Mouse (Mus musculus): Measurements from ENCODE around the gene Tktl1. TPM values are rescaled to one million over a fixed set of nuclear protein-coding genes. Genes with fewer than 3 reads are reported as not detected.
"Not testable (repeated sequence)": the region's sequence is repeated elsewhere in the genome, so short reads cannot be mapped to it uniquely, and the experiment has no call there.

The Tktl1 gene
- not detected in 2 replicates for polyA plus RNA-seq (2014; fragmentation: Nextera tagmentation; extraction: Ambion mirVana)

DNA sequence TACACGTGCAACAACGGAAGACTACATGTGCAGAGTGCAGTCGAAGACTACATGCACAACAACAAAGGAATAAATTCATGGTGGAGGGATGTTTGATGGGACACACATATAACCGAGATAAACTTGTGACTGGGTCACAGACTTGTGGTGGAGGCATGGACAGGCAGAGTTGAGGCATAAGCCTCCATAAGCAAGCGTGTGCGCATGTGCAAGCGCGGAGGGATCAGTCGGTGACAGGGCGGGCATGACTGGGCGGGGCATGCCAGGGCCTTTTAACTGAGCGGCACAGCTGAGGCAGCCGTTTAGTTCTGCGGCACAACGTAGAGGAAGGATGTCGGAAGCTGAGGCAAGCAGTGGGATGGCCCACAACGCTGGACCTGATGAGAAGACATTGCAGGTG, at the start of gene Tktl1:
Gene Tktl1, plus strand, starts transcription at position 301 of the 400 bp plus-strand sequence.
- Histone ChIP-seq H3K9me3 (replicated peaks; ENCODE audit: control insufficient read depth, low read length) (no peaks in the 10 kb centered on the region), H3K36me3 (ENCODE audit: control insufficient read depth, insufficient read depth, low read length) (no peaks in the 10 kb centered on the region), H3K9ac (ENCODE audit: low read depth, low read length) (no peak within 1 kb of the TSS), H3K4me2 (no peak within 1 kb of the TSS), H3K4me3 (ENCODE audit: low read depth, low read length) (no peak within 1 kb of the TSS), H3K4me1 (ENCODE audit: control insufficient read depth, insufficient read depth, low read length) (no peaks in the 10 kb centered on the region), H3K27me3 (ENCODE audit: control insufficient read depth, insufficient read depth, low read length) (no peaks in the 10 kb centered on the region), H3K27ac (ENCODE audit: low read depth, low read length) (no peak within 1 kb of the TSS)
- no peak for ATAC-seq (replicated peaks; ENCODE audit: insufficient number of reproducible peaks, low FRiP score, low TSS enrichment)
- WGBS (ENCODE audit: insufficient replicate concordance), result 84% methylated on average over 17 of the region's 17 CpGs

DNA sequence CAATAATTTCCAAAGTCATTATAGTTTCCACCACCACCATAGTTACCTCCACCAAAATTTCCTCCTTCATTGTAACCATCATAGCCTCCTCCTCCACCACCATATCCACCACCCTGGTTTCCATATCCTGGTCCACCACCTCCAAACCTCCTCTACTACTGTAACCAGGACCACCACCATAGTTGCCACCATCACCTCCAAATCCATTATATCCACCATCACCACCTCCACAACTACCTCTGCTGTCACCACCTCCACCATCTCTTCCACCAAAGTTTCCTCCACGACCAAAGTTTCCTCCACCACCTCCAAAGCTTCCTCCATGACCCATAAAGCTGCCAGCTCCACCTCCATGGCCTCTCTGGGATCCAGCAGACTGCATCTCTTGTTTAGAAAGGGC, 41.8 kb upstream of the Tktl1 start, which contains the start of gene Mecp2:
Gene Mecp2, minus strand, starts transcription at position 101 of the 400 bp plus-strand sequence.
- WGBS (ENCODE audit: insufficient replicate concordance), result 20% methylated on average over 1 of the region's 1 CpGs
- ATAC-seq (replicated peaks; ENCODE audit: insufficient number of reproducible peaks, low FRiP score, low TSS enrichment), result not testable (repeated sequence)

DNA sequence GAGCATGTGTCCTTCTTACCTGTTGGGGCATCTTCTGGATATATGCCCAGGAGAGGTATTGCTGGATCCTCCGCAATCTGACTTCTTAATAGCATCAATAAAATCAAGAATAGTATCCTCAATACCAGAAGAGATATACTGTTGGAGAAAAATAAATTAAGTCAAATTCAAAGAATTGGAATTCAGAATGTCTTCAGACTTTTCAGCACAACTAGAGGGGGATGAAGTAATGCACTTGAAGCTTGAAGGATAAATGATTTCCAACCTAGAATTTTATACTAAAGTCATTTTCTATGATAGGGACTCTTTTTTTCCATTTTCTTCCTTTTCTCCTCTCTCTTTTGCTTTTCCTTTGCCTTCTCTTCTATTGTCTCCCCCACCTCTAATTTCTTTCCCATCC, 9.3 kb upstream of the Tktl1 start, which contains the start of gene Tex28:
Gene Tex28, minus strand, starts transcription at position 101 of the 400 bp plus-strand sequence.
- no peak within 1 kb of the TSS for H3K4me2 ChIP-seq
- no peak within 1 kb of the TSS for H3K4me3 ChIP-seq (ENCODE audit: low read depth, low read length)
- WGBS (ENCODE audit: insufficient replicate concordance), result 80% methylated on average over 1 of the region's 1 CpGs
- H3K36me3 ChIP-seq (ENCODE audit: control insufficient read depth, insufficient read depth, low read length), result no peaks in the 10 kb centered on the region
- no peaks in the 10 kb centered on the region for H3K27me3 ChIP-seq (ENCODE audit: control insufficient read depth, insufficient read depth, low read length)
- H3K27ac ChIP-seq (ENCODE audit: low read depth, low read length), result no peak within 1 kb of the TSS
- ATAC-seq (replicated peaks; ENCODE audit: insufficient number of reproducible peaks, low FRiP score, low TSS enrichment), result no peak
- no peaks in the 10 kb centered on the region for H3K9me3 ChIP-seq (replicated peaks; ENCODE audit: control insufficient read depth, low read length)
- no peaks in the 10 kb centered on the region for H3K4me1 ChIP-seq (ENCODE audit: control insufficient read depth, insufficient read depth, low read length)
- no peak within 1 kb of the TSS for H3K9ac ChIP-seq (ENCODE audit: low read depth, low read length)

More for the DNA sequence above, 41.8 kb upstream of the Tktl1 start, which contains the start of gene Mecp2:
- H3K36me3 ChIP-seq (ENCODE audit: control insufficient read depth, insufficient read depth, low read length); H3K4me2 ChIP-seq; H3K4me3 ChIP-seq (ENCODE audit: low read depth, low read length); H3K9ac ChIP-seq (ENCODE audit: low read depth, low read length); H3K9me3 ChIP-seq (replicated peaks; ENCODE audit: control insufficient read depth, low read length); H3K27ac ChIP-seq (ENCODE audit: low read depth, low read length); H3K27me3 ChIP-seq (ENCODE audit: control insufficient read depth, insufficient read depth, low read length); H3K4me1 ChIP-seq (ENCODE audit: control insufficient read depth, insufficient read depth, low read length): not testable (repeated sequence)

DNA sequence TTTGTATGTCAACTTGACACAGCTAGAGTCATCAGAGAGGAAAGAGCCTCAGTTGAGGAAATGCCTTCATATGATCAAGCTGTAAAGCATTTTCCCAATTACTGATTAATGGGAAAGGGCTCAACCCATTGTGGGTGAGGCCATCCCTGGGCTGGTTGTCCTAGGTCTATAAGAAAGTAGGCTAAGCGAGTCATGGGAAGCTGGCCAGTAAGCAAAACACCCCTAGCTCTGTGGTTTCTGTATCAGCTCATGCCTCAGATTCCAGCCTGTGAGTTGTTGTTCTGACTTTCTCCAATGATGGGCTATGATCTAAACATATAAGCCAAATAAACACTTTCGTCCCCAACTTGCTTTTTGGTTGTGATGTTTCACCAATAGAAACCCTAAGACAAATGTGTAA, 26.5 kb downstream of the Tktl1 start:
- no peak overlapping the region for H3K27ac ChIP-seq (ENCODE audit: low read depth, low read length)
- H3K4me3 ChIP-seq (ENCODE audit: low read depth, low read length), result no peak overlapping the region
- no peak for ATAC-seq (replicated peaks; ENCODE audit: insufficient number of reproducible peaks, low FRiP score, low TSS enrichment)
- H3K4me1 ChIP-seq (ENCODE audit: control insufficient read depth, insufficient read depth, low read length), result no peaks in the 10 kb centered on the region
- H3K36me3 ChIP-seq (ENCODE audit: control insufficient read depth, insufficient read depth, low read length), result no peaks in the 10 kb centered on the region
- no peak overlapping the region for H3K9ac ChIP-seq (ENCODE audit: low read depth, low read length)
- H3K9me3 ChIP-seq (replicated peaks; ENCODE audit: control insufficient read depth, low read length), result no peaks in the 10 kb centered on the region
- no peaks in the 10 kb centered on the region for H3K27me3 ChIP-seq (ENCODE audit: control insufficient read depth, insufficient read depth, low read length)
- 78% methylated on average over 2 of the region's 2 CpGs for WGBS (ENCODE audit: insufficient replicate concordance)
- no peak overlapping the region for H3K4me2 ChIP-seq

DNA sequence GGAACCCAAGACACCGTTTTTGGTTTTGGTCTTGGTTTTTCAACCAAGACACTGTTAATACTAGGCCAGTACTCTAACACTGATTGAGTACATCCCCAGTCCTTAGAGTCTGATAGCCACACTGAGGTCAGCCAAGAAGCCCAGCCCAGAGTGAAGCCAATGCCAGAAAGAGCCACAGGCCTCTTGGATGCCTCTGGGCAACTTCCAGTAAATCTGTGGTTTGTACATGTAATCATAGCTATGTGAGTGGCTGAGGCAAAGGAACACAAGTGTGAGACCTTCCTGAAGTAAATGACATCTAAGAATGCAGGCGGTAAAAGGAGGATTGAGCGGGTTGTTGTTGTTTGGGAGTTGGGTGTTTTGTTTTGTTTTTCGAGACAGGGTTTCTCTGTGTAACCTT, 41.4 kb downstream of the Tktl1 start:
- Histone ChIP-seq H3K4me1 (ENCODE audit: control insufficient read depth, insufficient read depth, low read length) (no peaks in the 10 kb centered on the region), H3K36me3 (ENCODE audit: control insufficient read depth, insufficient read depth, low read length) (peaks cover 2% of the 10 kb centered on the region; the same call in 1 of the 2 replicates), H3K27ac (ENCODE audit: low read depth, low read length) (no peak overlapping the region), H3K4me2 (no peak overlapping the region), H3K27me3 (ENCODE audit: control insufficient read depth, insufficient read depth, low read length) (no peaks in the 10 kb centered on the region), H3K4me3 (ENCODE audit: low read depth, low read length) (no peak overlapping the region), H3K9ac (ENCODE audit: low read depth, low read length) (no peak overlapping the region), H3K9me3 (replicated peaks; ENCODE audit: control insufficient read depth, low read length) (no peaks in the 10 kb centered on the region)
- WGBS (ENCODE audit: insufficient replicate concordance), result 81% methylated on average over 4 of the region's 4 CpGs
- no peak for ATAC-seq (replicated peaks; ENCODE audit: insufficient number of reproducible peaks, low FRiP score, low TSS enrichment)

DNA sequence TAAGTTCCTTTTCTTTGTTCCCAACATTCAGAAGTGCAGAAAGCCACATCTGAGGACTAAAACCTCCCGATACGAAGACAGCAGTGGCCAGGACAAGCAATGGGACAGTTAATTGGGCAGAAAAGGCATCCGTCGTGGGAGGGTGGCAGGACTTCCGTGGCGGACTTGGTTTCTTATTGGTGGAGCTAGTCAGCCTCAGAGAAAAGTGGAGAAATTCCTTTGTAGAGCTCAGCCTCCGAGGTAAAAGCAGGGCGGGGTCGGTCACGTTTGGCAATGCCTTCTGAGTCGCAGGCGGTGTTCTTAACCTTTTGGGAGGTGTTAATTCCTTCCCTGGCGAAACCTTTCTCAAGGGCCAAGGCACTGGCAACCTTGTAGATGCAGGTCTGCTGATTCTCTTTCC, 42.4 kb downstream of the Tktl1 start:
- H3K27ac ChIP-seq (ENCODE audit: low read depth, low read length), result no peak overlapping the region
- 50% methylated on average over 13 of the region's 13 CpGs for WGBS (ENCODE audit: insufficient replicate concordance)
- H3K9ac ChIP-seq (ENCODE audit: low read depth, low read length), result no peak overlapping the region
- no peaks in the 10 kb centered on the region for H3K4me1 ChIP-seq (ENCODE audit: control insufficient read depth, insufficient read depth, low read length)
- no peaks in the 10 kb centered on the region for H3K27me3 ChIP-seq (ENCODE audit: control insufficient read depth, insufficient read depth, low read length)
- H3K9me3 ChIP-seq (replicated peaks; ENCODE audit: control insufficient read depth, low read length), result no peaks in the 10 kb centered on the region
- peaks cover 4% of the 10 kb centered on the region for H3K36me3 ChIP-seq (ENCODE audit: control insufficient read depth, insufficient read depth, low read length)
- H3K4me3 ChIP-seq (ENCODE audit: low read depth, low read length), result no peak overlapping the region
- no peak for ATAC-seq (replicated peaks; ENCODE audit: insufficient number of reproducible peaks, low FRiP score, low TSS enrichment)
- no peak overlapping the region for H3K4me2 ChIP-seq

DNA sequence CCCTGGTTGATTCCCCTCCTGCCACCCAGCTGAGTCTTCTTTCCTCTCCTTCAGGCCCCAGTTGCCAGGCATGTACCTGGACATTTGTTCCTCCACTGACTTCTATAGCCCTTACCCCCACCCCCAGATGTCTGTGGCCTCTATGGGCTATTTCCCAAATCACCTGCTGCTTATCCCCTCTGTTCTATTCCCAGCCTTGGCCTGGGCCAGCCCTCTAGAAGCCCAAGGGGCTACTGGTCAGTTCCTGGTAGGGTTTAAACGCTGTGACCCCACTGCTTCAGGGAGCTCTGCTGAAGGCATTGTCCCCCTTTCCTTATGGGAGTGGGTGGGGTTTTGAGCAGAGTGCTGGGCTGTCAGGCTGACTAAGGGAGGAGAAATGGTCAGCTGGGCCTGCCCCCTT, 43.0 kb downstream of the Tktl1 start:
- H3K4me1 ChIP-seq (ENCODE audit: control insufficient read depth, insufficient read depth, low read length); H3K9me3 ChIP-seq (replicated peaks; ENCODE audit: control insufficient read depth, low read length); H3K27me3 ChIP-seq (ENCODE audit: control insufficient read depth, insufficient read depth, low read length); H3K4me3 ChIP-seq (ENCODE audit: low read depth, low read length); H3K27ac ChIP-seq (ENCODE audit: low read depth, low read length); H3K4me2 ChIP-seq; H3K36me3 ChIP-seq (ENCODE audit: control insufficient read depth, insufficient read depth, low read length); H3K9ac ChIP-seq (ENCODE audit: low read depth, low read length); ATAC-seq (replicated peaks; ENCODE audit: insufficient number of reproducible peaks, low FRiP score, low TSS enrichment): not testable (repeated sequence)
- WGBS (ENCODE audit: insufficient replicate concordance), result 41% methylated on average over 1 of the region's 1 CpGs

DNA sequence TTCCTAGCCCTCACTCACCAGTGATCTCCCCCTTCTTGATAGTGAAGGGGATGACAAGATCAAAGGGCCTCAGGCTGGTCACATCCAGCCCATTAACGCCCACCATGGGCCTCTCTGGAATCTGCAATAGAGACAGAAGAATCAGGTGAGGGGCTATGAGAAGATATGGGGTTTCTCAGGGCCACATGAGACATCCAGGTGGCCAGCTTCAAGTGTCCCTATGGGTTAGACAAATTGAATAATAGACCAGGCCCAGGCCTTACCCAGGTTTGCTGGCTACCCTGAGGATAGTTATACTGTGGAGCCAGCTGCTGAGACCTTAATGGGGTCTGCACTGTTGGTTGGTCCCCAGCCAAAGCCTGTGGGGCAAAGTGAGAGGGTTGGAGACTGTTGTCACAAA, 53.0 kb downstream of the Tktl1 start:
- no peak overlapping the region for H3K9ac ChIP-seq (ENCODE audit: low read depth, low read length)
- no peaks in the 10 kb centered on the region for H3K9me3 ChIP-seq (replicated peaks; ENCODE audit: control insufficient read depth, low read length)
- H3K36me3 ChIP-seq (ENCODE audit: control insufficient read depth, insufficient read depth, low read length), result peaks cover 25% of the 10 kb centered on the region
- no peaks in the 10 kb centered on the region for H3K27me3 ChIP-seq (ENCODE audit: control insufficient read depth, insufficient read depth, low read length)
- 44% methylated on average over 1 of the region's 1 CpGs for WGBS (ENCODE audit: insufficient replicate concordance)
- H3K27ac ChIP-seq (ENCODE audit: low read depth, low read length), result no peak overlapping the region
- H3K4me2 ChIP-seq, result no peak overlapping the region
- no peaks in the 10 kb centered on the region for H3K4me1 ChIP-seq (ENCODE audit: control insufficient read depth, insufficient read depth, low read length)
- no peak overlapping the region for H3K4me3 ChIP-seq (ENCODE audit: low read depth, low read length)
- no peak for ATAC-seq (replicated peaks; ENCODE audit: insufficient number of reproducible peaks, low FRiP score, low TSS enrichment)

DNA sequence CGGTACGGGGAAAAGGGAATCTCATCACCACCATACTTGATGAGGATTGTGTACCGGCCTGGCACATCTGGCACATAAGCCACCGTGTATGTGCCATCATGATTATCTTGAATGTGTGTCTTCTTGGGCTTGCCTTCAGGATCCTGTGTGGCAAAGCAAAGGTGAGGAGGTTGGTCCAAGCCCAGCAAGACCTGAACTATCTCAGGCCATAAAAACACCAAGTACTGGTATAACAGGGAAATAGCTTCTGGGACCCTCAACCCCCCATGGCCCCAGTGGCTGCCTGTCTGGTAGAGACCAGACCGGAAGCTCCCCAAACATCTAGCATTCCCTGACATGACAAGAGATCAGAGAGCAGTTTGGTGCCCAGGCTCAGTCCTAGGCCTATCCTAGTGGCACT, 56.1 kb downstream of the Tktl1 start:
- no peak overlapping the region for H3K4me3 ChIP-seq (ENCODE audit: low read depth, low read length)
- peaks cover 34% of the 10 kb centered on the region for H3K36me3 ChIP-seq (ENCODE audit: control insufficient read depth, insufficient read depth, low read length)
- H3K9ac ChIP-seq (ENCODE audit: low read depth, low read length), result no peak overlapping the region
- no peak overlapping the region for H3K4me2 ChIP-seq
- H3K27ac ChIP-seq (ENCODE audit: low read depth, low read length), result no peak overlapping the region
- no peaks in the 10 kb centered on the region for H3K27me3 ChIP-seq (ENCODE audit: control insufficient read depth, insufficient read depth, low read length)
- no peak for ATAC-seq (replicated peaks; ENCODE audit: insufficient number of reproducible peaks, low FRiP score, low TSS enrichment)
- no peaks in the 10 kb centered on the region for H3K9me3 ChIP-seq (replicated peaks; ENCODE audit: control insufficient read depth, low read length)
- H3K4me1 ChIP-seq (ENCODE audit: control insufficient read depth, insufficient read depth, low read length), result no peaks in the 10 kb centered on the region
- 86% methylated on average over 5 of the region's 5 CpGs for WGBS (ENCODE audit: insufficient replicate concordance)
